Mouse (Mus musculus) c-Kit-positive CD71-negative TER-119-negative erythroid progenitor cells, embryonic 14.5 days (primary cell): ENCODE measurements around the gene Pttg1ip.

Experiments
- DNase-seq: peaks from one replicate; pipeline ENCODE4 v3.0.0-alpha.2; 2013; ENCODE audit warnings: low read depth

Gene Pttg1ip

GRCm38 (mm10) chr10:77606855-77607254 lies 25.3 kb downstream of the Pttg1ip start:
- no peak for DNase-seq

GRCm38 (mm10) chr10:77607441-77607840 lies 25.9 kb downstream of the Pttg1ip start:
- no peak for DNase-seq

- no peak for DNase-seq
These were observed 27.1 kb downstream of the Pttg1ip start for GRCm38 (mm10) chr10:77608589-77608988.

DNA sequence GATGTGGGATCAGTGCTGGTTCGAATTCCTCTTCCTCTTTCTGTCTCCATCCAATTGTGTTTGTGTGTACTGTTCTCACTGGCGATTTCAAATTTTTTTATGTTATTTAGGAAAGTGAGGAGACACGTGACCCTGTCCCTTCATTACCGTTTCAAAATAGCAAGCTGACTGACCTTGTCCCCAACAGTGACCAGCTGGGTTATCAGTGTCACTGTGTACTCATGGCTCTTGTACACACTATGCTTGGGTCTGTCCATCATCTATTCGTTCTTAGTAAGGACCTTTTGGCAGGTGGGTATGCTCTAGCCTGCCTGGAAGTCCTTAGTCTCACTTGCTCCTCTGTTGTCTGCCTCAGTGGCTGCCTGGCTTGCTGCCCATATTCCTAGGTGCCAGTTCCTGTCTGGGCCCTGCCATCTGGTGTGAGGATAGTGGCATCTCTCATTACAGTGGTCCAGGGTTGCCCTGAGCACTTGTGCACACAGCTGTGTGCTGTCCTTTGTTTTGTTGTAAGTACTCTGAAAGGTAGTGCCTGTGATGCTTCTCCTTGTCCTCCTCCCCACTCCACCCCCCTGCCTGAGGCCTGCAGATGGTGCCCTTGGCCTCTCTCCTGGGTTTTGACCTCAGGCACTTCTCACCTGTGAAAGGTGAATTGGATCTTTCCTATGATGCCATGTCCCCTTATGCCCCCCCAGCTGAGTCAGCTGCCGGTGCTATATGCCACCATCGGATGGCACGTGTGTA lies 28.9 kb downstream of the Pttg1ip start:
- no peak for DNase-seq

GRCm38 (mm10) chr10:77613409-77613808 lies 31.9 kb downstream of the Pttg1ip start:
- DNase-seq = no peak

- no peak for DNase-seq
These were observed 34.1 kb downstream of the Pttg1ip start for GRCm38 (mm10) chr10:77615647-77616046.

- DNase-seq = no peak
These were observed 34.6 kb downstream of the Pttg1ip start for GRCm38 (mm10) chr10:77616166-77616565.

- DNase-seq = no peak
These were observed 35.4 kb downstream of the Pttg1ip start for GRCm38 (mm10) chr10:77616926-77617325.

- DNase-seq = no peak
These were observed 40.0 kb downstream of the Pttg1ip start for GRCm38 (mm10) chr10:77621546-77621945.

- peak; percentile 85 for DNase-seq
These were observed 40.8 kb downstream of the Pttg1ip start, which contains the start of gene Ube2g2 for GRCm38 (mm10) chr10:77622055-77622988. Gene Ube2g2 (plus strand): TSS chr10:77622275.

DNA sequence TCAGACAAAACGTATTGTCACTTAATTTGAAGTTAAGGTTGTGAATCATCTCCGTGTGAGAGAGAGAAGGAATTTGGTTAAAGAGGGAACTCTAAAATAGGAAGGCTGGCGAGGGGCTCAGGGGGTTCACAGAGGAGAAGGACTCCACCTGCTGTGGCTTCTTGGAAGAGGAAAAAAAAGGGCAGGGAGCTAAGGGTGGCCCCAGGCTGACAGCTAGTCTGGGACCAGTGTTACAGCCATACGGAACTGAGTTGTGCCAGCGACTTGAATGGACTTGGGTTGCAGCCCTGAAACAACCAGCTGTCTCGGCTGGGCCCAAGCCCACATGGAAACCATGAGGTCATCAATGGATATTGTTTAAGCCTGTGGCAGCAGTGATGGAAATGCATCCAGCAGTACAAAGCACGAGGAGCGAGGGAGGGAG lies 41.6 kb downstream of the Pttg1ip start:
- no peak for DNase-seq

GRCm38 (mm10) chr10:77623639-77624400 lies 42.3 kb downstream of the Pttg1ip start:
- no peak for DNase-seq

DNA sequence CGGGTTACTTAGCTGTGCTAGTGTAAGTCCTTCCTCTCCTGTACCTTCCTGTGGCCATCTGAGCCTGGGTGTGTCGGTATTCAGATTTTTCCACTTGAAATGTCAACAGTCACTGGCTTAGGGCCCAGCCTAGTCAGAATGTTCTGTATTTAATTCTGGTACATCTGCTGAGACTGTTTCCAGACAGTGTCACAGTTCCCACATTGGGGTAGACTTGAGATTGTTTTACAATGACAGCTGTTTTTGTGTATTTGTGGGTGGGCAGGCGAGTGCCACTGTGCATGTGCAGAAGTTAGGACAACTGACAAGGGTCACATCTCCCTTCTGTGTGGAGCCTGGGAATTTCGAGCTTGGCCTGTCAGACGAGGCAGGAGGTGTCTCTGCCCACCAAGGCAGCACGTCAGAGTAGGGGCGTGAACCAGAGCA lies 43.1 kb downstream of the Pttg1ip start:
- no peak for DNase-seq

DNA sequence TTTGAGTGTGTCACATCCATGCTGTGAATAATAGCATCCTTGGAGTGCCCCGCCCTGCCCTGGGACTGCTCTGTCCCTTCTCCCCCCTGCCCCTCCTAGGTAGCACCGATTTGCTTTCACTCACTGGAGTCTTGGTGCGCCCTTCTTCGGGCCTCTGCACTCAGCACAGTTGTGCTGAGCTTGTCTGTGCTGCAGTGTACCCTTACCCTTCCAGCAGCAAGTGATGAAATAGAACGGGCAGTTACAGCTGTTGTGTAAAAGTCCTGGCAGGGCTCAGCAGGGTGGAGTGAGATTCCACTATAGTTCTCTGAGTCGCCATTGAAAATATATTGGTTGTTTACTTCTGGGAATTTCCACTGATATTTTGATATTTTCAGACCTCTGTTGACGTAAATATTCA lies 44.5 kb downstream of the Pttg1ip start:
- DNase-seq = no peak

- DNase-seq = no peak
These were observed 45.1 kb downstream of the Pttg1ip start for GRCm38 (mm10) chr10:77626591-77626990.

GRCm38 (mm10) chr10:77627497-77627896 lies 46.0 kb downstream of the Pttg1ip start:
- peak; percentile 82 for DNase-seq

GRCm38 (mm10) chr10:77629163-77629562 lies 47.6 kb downstream of the Pttg1ip start:
- DNase-seq = no peak

GRCm38 (mm10) chr10:77629970-77630369 lies 48.5 kb downstream of the Pttg1ip start:
- no peak for DNase-seq

- no peak for DNase-seq
These were observed 52.5 kb downstream of the Pttg1ip start for GRCm38 (mm10) chr10:77634016-77634415.

DNA sequence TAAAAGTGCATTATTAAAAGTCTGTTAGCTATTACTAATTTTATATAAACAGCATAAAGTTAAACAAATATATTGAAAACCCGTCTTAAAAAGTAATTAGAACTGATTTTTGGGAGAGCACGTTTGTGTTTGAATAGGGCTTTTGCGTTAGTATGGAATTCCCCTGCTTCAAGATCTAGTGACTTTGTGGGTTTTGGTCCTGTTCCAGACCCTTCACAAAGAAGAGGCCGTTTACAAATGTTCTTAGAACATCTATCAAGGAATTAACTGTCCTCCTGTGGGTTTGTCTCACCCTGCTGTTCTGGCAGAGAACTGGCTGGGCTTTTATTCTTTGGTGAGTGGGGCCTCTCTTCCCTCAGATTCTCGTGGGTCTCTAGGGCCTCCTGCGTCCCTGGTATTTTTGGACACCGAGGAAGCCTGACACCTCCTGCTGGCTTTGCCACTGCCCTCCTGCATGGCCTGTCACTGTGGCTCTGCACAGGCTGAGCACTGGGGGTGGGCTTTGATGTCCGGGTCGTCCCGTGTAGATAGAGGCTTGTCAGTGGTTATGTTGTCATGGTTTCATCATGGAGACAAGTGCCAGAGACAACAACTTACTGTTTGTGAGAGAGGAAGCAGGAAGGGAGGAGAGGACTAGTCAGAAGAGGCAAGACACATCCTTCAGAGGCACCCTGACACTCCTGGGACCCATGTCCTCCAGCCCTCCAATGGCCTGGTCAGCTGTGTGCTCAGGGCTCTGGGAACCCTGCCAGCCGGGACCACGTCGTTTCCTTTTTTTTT lies 53.1 kb downstream of the Pttg1ip start:
- no peak for DNase-seq

DNA sequence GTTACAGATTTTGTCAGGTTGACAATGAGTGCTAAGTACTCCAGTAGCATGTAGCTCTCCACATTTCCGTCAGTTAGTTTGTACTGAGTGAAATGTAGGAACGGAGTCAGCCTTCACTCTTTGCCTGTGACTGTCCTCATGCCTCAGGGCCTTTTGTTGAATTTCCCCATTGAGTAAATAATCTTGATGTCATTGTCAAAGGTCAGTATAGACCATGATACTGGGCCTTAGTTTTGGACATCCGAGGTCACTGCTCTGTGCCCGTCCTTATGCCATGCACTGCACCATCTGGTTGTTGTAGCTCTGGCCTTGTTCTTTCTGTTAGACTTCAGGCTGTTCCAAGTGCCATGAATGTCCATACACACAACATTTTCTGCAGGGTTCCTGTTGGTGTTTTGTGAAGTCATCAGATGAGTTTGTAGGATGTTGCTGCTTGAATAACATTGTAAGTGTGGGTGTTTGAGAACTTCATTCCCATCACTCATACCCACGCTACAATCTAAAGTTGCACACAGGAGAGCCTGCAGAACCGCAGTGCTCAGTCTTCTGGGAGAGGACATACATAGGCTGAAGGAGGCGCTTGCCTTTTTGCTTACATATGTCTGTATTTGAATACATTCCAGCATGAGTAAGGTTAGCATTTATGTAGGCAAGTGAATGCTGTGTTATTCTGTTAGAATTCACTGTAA lies 54.9 kb downstream of the Pttg1ip start:
- no peak for DNase-seq
